Mouse (Mus musculus): ENCODE results near the gene Neu2. TPM values are rescaled to one million over a fixed set of nuclear protein-coding genes. Genes with fewer than 3 reads are reported as not detected.
"Not testable (repeated sequence)": the region's sequence is repeated elsewhere in the genome, so short reads cannot be mapped to it uniquely, and the experiment has no call there.

Gene Neu2
- not detected in 2 replicates for polyA plus RNA-seq (2015; fragmentation: Nextera tagmentation; extraction: Ambion mirVana)

- Histone ChIP-seq H3K27ac (no peak within 1 kb of the TSS), H3K27me3 (peaks cover 59% of the 10 kb centered on the region), H3K4me2 (peak within 1 kb of the TSS; percentile 100), H3K9ac (peak within 1 kb of the TSS; percentile 26), H3K4me1 (peaks cover 17% of the 10 kb centered on the region), H3K36me3 (no peaks in the 10 kb centered on the region), H3K9me3 (no peaks in the 10 kb centered on the region), H3K4me3 (peak within 1 kb of the TSS; percentile 61)
- peak; percentile 35; the same call in 1 of the 2 replicates for ATAC-seq (ENCODE audit: insufficient number of reproducible peaks, low FRiP score, low TSS enrichment, low read depth)
- WGBS, result under 1% methylated on average over 56 of the region's 56 CpGs
Measured at GRCm38 (mm10) chr1:87509561-87510165, at the start of gene Neu2. Gene Neu2 (plus strand): TSS chr1:87509889.

DNA sequence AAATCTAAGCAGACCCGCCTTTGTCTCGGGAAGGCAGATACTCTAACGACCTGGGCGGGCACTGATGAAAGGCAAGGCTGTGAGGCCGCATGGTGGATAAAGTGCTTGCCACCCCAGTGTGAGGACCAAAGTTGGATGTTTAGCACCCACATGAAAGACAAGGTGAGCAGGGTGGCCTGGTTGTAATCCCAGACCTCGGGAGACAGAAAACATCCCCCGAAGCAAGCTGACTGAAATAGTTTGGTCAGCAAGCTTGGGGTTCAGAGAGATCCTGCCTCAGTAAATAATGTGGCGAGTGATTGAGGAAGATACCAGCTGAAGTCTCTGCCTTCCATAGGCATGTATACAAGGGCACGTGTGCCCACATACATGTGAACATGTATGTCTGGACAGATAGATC lies 42.2 kb upstream of the Neu2 start:
- no peaks in the 10 kb centered on the region for H3K27me3 ChIP-seq
- no peak overlapping the region for H3K27ac ChIP-seq
- no peak overlapping the region for H3K9ac ChIP-seq
- peaks cover 4% of the 10 kb centered on the region; the same call in 1 of the 2 replicates for H3K4me1 ChIP-seq
- whole genome bisulfite sequencing, result 53% methylated on average over 9 of the region's 9 CpGs
- no peaks in the 10 kb centered on the region for H3K36me3 ChIP-seq
- no peaks in the 10 kb centered on the region for H3K9me3 ChIP-seq
- no peak overlapping the region for H3K4me2 ChIP-seq
- H3K4me3 ChIP-seq, result no peak overlapping the region
- ATAC-seq (ENCODE audit: insufficient number of reproducible peaks, low FRiP score, low TSS enrichment, low read depth), result no peak

DNA sequence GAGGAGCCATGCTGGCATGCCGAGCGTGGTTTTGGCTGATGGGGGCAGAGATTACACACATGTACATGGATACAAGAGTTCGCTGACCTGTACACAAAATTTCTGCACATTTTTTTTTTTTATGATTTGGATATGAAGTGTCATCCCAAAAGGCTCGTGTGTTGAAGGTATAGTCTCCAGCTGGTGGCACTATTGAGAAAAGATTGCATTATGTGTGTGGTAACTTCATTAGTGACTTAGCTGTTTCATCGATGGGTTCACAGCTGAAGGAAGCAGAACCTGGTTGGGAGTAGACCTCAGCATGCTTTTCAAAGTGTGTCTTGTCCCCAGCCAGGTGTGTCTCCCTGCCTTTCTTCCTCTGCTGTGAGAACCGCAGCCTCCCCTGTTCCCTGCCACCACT lies 41.4 kb upstream of the Neu2 start:
- Histone ChIP-seq H3K27ac (no peak overlapping the region), H3K9ac (no peak overlapping the region), H3K4me2 (no peak overlapping the region), H3K9me3 (no peaks in the 10 kb centered on the region), H3K4me1 (peaks cover 4% of the 10 kb centered on the region; the same call in 1 of the 2 replicates), H3K4me3 (no peak overlapping the region), H3K27me3 (no peaks in the 10 kb centered on the region), H3K36me3 (no peaks in the 10 kb centered on the region)
- ATAC-seq (ENCODE audit: insufficient number of reproducible peaks, low FRiP score, low TSS enrichment, low read depth), result no peak
- WGBS, result 72% methylated on average over 6 of the region's 6 CpGs

DNA sequence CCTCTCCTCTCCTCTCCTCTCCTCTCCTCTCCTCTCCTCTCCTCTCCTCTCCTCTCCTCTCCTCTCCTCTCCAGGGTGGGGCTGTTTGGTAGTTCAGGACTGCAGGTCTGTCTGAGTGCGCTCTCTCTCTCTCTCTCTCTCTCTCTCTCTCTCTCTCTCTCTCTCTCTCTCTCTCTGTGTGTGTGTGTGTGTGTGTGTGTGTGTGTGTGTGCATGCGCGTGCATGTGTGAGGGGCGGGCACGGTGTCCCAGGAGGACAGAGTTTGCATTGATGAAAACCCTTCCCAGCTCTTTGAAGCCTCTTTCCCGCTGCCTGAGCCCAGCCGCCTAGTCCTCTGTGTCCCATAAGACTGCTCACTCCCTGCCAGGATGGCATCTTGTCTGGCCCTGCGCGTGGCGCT lies 39.7 kb upstream of the Neu2 start, which contains the start of gene Snorc:
TSS of gene Snorc (plus strand) at position 301 of the 400 bp plus-strand sequence.
- not testable (repeated sequence) for H3K9ac ChIP-seq; H3K4me2 ChIP-seq; H3K9me3 ChIP-seq; H3K4me1 ChIP-seq; ATAC-seq (ENCODE audit: insufficient number of reproducible peaks, low FRiP score, low TSS enrichment, low read depth); H3K36me3 ChIP-seq
- Histone ChIP-seq H3K27ac (peak within 1 kb of the TSS; percentile 72), H3K27me3 (peaks cover 13% of the 10 kb centered on the region), H3K4me3 (peak within 1 kb of the TSS; percentile 19)
- WGBS, result 34% methylated on average over 9 of the region's 10 CpGs

DNA sequence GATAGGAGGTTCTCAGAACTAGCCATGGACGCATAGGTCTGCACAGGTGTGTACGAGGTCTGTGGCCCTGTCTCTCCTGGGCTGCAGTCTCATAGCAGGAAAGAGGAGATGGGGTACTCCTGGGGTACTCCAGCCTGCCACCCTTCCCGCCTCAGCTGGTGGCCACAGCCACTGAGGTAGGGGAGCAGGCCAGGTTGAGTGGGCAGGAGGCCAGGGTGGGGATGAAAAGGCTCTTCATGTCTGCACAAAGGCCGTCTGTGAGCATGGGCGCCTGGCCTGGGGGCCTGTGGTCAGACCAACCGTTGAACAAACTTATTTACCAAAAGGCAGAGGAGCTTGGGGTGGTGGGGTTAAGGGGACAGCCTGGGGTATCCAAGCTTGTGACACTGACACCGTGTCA lies 37.8 kb upstream of the Neu2 start:
- Histone ChIP-seq H3K27ac (peak overlapping the region; percentile 72), H3K4me3 (no peak overlapping the region), H3K9ac (no peak overlapping the region), H3K4me1 (peaks cover 12% of the 10 kb centered on the region), H3K27me3 (peaks cover 32% of the 10 kb centered on the region), H3K36me3 (no peaks in the 10 kb centered on the region), H3K9me3 (no peaks in the 10 kb centered on the region), H3K4me2 (no peak overlapping the region)
- WGBS, result 76% methylated on average over 7 of the region's 7 CpGs
- peak; percentile 74 for ATAC-seq (ENCODE audit: insufficient number of reproducible peaks, low FRiP score, low TSS enrichment, low read depth)

DNA sequence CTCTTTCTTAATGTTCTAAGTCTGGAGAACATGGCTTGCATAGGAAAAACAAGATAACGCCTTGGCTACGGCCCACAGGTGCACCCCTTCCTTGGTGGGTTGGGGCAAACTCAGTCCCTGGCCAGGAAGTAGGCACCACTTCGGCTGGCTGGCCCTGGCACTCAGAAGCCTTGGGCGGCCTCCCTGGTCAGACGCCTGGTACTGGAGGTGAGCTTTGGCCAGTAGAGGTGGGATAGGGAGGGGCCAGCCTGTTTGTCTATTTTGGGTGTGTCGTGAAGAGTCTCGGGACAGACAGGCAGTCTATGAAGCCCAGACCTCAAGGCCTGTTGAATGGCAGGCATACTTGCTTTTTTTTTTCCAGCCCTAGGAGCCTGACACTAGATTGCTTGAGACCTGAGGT lies 37.1 kb upstream of the Neu2 start:
- Histone ChIP-seq H3K27ac (peak overlapping the region; percentile 72), H3K27me3 (peaks cover 36% of the 10 kb centered on the region), H3K4me2 (0 out of 2 replicates have a peak overlapping the region, but pooled peaks have one; percentile 10), H3K4me3 (no peak overlapping the region; the same call in 1 of the 2 replicates), H3K4me1 (peaks cover 12% of the 10 kb centered on the region), H3K9ac (no peak overlapping the region), H3K36me3 (no peaks in the 10 kb centered on the region), H3K9me3 (no peaks in the 10 kb centered on the region)
- ATAC-seq (ENCODE audit: insufficient number of reproducible peaks, low FRiP score, low TSS enrichment, low read depth), result no peak
- WGBS, result 63% methylated on average over 7 of the region's 7 CpGs

GRCm38 (mm10) chr1:87475076-87475895 lies 34.4 kb upstream of the Neu2 start:
- Histone ChIP-seq H3K4me3 (peak overlapping the region; percentile 31), H3K27me3 (peaks cover 36% of the 10 kb centered on the region), H3K4me2 (peak overlapping the region; percentile 54), H3K9ac (0 out of 2 replicates have a peak overlapping the region, but pooled peaks have one; percentile 14), H3K36me3 (no peaks in the 10 kb centered on the region), H3K4me1 (peaks cover 10% of the 10 kb centered on the region), H3K27ac (no peak overlapping the region), H3K9me3 (no peaks in the 10 kb centered on the region)
- no peak for ATAC-seq (ENCODE audit: insufficient number of reproducible peaks, low FRiP score, low TSS enrichment, low read depth)
- 3% methylated on average over 37 of the region's 42 CpGs for WGBS

DNA sequence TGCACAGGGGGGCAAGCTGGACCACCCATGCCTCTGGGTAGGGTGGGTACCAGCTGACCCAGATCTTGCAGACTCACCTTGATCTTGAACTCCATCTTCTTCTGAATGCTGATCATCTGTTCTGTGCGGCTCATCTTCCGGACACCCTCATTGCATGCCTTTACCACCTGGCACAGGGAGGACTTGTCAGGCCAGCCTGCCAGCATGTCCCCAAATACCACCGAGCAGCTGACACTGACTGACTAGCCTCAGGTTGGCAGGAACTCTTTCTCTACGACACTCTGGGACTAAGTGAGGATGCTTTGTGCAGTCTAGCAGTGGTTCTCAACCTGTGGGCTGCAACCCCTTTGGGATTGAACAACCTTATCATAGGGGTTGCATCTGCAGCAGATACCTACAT lies 27.1 kb upstream of the Neu2 start:
- no peak overlapping the region for H3K9ac ChIP-seq
- no peaks in the 10 kb centered on the region for H3K36me3 ChIP-seq
- H3K9me3 ChIP-seq, result no peaks in the 10 kb centered on the region
- 72% methylated on average over 4 of the region's 4 CpGs for WGBS
- H3K4me1 ChIP-seq, result no peaks in the 10 kb centered on the region
- no peak overlapping the region for H3K4me2 ChIP-seq
- no peak overlapping the region for H3K4me3 ChIP-seq
- no peaks in the 10 kb centered on the region for H3K27me3 ChIP-seq
- no peak for ATAC-seq (ENCODE audit: insufficient number of reproducible peaks, low FRiP score, low TSS enrichment, low read depth)
- H3K27ac ChIP-seq, result no peak overlapping the region

- Histone ChIP-seq H3K36me3 (no peaks in the 10 kb centered on the region), H3K9me3 (no peaks in the 10 kb centered on the region), H3K4me2 (no peak overlapping the region), H3K4me1 (no peaks in the 10 kb centered on the region), H3K4me3 (no peak overlapping the region), H3K9ac (no peak overlapping the region), H3K27me3 (no peaks in the 10 kb centered on the region), H3K27ac (no peak overlapping the region)
- 48% methylated on average over 6 of the region's 6 CpGs for WGBS
- no peak; the same call in 1 of the 2 replicates for ATAC-seq (ENCODE audit: insufficient number of reproducible peaks, low FRiP score, low TSS enrichment, low read depth)
Measured at GRCm38 (mm10) chr1:87486386-87486785, 23.3 kb upstream of the Neu2 start.

GRCm38 (mm10) chr1:87492285-87492684 lies 17.4 kb upstream of the Neu2 start:
- H3K36me3 ChIP-seq, result no peaks in the 10 kb centered on the region
- no peak overlapping the region for H3K9ac ChIP-seq
- no peaks in the 10 kb centered on the region for H3K27me3 ChIP-seq
- no peak overlapping the region for H3K27ac ChIP-seq
- no peak for ATAC-seq (ENCODE audit: insufficient number of reproducible peaks, low FRiP score, low TSS enrichment, low read depth)
- no peaks in the 10 kb centered on the region for H3K4me1 ChIP-seq
- H3K4me3 ChIP-seq, result no peak overlapping the region
- no peaks in the 10 kb centered on the region for H3K9me3 ChIP-seq
- H3K4me2 ChIP-seq, result no peak overlapping the region
- WGBS, result 83% methylated on average over 3 of the region's 3 CpGs

GRCm38 (mm10) chr1:87493542-87493941 lies 16.1 kb upstream of the Neu2 start:
- H3K4me3 ChIP-seq, result no peak overlapping the region
- ATAC-seq (ENCODE audit: insufficient number of reproducible peaks, low FRiP score, low TSS enrichment, low read depth), result no peak
- no peak overlapping the region for H3K27ac ChIP-seq
- 74% methylated on average over 4 of the region's 4 CpGs for WGBS
- H3K9me3 ChIP-seq, result no peaks in the 10 kb centered on the region
- no peak overlapping the region for H3K9ac ChIP-seq
- H3K36me3 ChIP-seq, result no peaks in the 10 kb centered on the region
- H3K4me1 ChIP-seq, result no peaks in the 10 kb centered on the region
- no peak overlapping the region for H3K4me2 ChIP-seq
- H3K27me3 ChIP-seq, result no peaks in the 10 kb centered on the region

DNA sequence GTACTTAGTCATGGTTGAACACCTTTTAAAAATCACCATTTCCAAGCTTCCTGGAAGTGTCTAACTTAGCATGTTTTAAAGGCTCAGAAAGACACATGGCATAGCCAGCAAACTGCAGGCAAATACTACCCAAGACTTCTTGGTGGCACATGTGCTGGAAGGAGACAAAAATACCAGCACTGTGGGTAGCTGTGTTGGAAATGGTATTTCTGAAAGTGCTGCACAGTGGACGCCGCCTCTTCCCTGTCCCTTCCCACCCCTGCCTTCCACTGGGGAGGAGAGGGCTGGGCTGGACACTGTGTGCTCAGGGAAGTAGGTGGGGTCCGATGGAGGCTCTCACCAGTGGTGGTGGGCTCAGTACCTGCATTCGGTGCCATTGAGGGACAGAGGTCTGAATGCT lies 4.2 kb upstream of the Neu2 start:
- H3K27me3 ChIP-seq, result peaks cover 45% of the 10 kb centered on the region
- H3K27ac ChIP-seq, result no peak overlapping the region
- H3K36me3 ChIP-seq, result no peaks in the 10 kb centered on the region
- H3K4me1 ChIP-seq, result peaks cover 17% of the 10 kb centered on the region
- H3K9me3 ChIP-seq, result no peaks in the 10 kb centered on the region
- no peak overlapping the region for H3K9ac ChIP-seq
- H3K4me2 ChIP-seq, result no peak overlapping the region
- H3K4me3 ChIP-seq, result no peak overlapping the region
- 86% methylated on average over 4 of the region's 4 CpGs for WGBS
- ATAC-seq (ENCODE audit: insufficient number of reproducible peaks, low FRiP score, low TSS enrichment, low read depth), result no peak

Measured in limb, embryonic 15.5 days (tissue).